Mouse (Mus musculus): ENCODE results near the gene Vmn1r85. TPM values are rescaled to one million over a fixed set of nuclear protein-coding genes. Genes with fewer than 3 reads are reported as not detected.
A peak's percentile ranks its signal among the peaks of the same experiment; 100 is the strongest.
"Not testable (repeated sequence)": the region's sequence is repeated elsewhere in the genome, so short reads cannot be mapped to it uniquely, and the experiment has no call there.

The Vmn1r85 gene
- total RNA-seq (2012; rRNA removed): not detected in 2 replicates

GRCm38 (mm10) chr7:13095073-13095472, at the start of gene Vmn1r85:
Gene Vmn1r85 (minus strand): TSS chr7:13095173.
- in situ Hi-C loops (cut with MboI; ENCODE audit: low sequenced_read_pairs in 2 of 2, unreplicated experiment in 2 of 2): loop anchor here in 1 of 2 experiments (25.0 kb wide), 1 partner anchor 492 kb away; no protein-coding TSS in a partner anchor
- TF ChIP-seq MAFK (IDR thresholded peaks at IDR 0.05; ENCODE audit: insufficient read depth, low read depth, low read length) (no peak), ZNF384 (IDR thresholded peaks at IDR 0.05; ENCODE audit: low read depth, low read length) (no peak), CHD2 (IDR thresholded peaks at IDR 0.05; ENCODE audit: low read depth, low read length) (no peak), HCFC1 (IDR thresholded peaks at IDR 0.05; ENCODE audit: borderline replicate concordance, insufficient read depth, low read length) (no peak), ZC3H11A (IDR thresholded peaks at IDR 0.05; ENCODE audit: borderline replicate concordance, low read depth, low read length) (no peak)
- Histone ChIP-seq H3K36me3 (ENCODE audit: control insufficient read depth, insufficient read depth, low read length, poor library complexity, severe bottlenecking) (no peaks in the 10 kb centered on the region), H3K4me3 (ENCODE audit: insufficient read depth in 1 of 2, low read depth in 1 of 2, low read length in 2 of 2, poor library complexity in 1 of 2, severe bottlenecking in 1 of 2) (no peak within 1 kb of the TSS), H3K27ac (ENCODE audit: insufficient read depth, low read depth, low read length, poor library complexity, severe bottlenecking) (no peak within 1 kb of the TSS), H3K4me1 (ENCODE audit: control insufficient read depth in 2 of 2, insufficient read depth in 2 of 2, low read length in 2 of 2, poor library complexity in 1 of 2) (no peaks in the 10 kb centered on the region), H3K9me3 (ENCODE audit: control insufficient read depth, insufficient read depth, low read depth, low read length) (no peaks in the 10 kb centered on the region), H3K9ac (ENCODE audit: insufficient read depth, low read depth, low read length, poor library complexity, severe bottlenecking) (no peak within 1 kb of the TSS)
- DNase-seq (ENCODE audit: low read depth, low spot score): no peak

DNA sequence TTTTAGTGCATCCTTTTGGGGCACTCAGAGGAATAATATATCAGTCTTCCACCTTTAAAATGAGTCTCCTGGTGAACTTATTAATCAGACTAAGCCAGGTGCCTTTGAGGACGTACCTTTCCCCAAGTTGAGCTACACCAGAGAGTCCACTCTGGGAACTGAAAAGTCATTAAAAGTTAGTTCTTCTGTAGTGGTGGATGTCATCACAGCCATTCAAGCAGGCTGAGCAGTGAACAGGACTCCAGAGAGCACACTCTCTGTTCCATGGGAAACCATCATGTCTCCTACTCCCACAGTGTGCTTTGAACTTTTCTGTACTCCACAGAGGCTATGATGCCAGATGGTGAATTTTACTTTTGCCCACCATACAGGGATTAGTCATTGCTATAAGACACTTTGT, 45.1 kb upstream of the Vmn1r85 start, which contains the start of gene Vmn1r87:
TSS of gene Vmn1r87 (minus strand) at position 101 of the 400 bp plus-strand sequence.
- Histone ChIP-seq H3K9me3 (ENCODE audit: control insufficient read depth, insufficient read depth, low read depth, low read length) (no peaks in the 10 kb centered on the region), H3K9ac (ENCODE audit: insufficient read depth, low read depth, low read length, poor library complexity, severe bottlenecking) (no peak within 1 kb of the TSS), H3K4me3 (ENCODE audit: insufficient read depth in 1 of 2, low read depth in 1 of 2, low read length in 2 of 2, poor library complexity in 1 of 2, severe bottlenecking in 1 of 2) (no peak within 1 kb of the TSS), H3K27ac (ENCODE audit: insufficient read depth, low read depth, low read length, poor library complexity, severe bottlenecking) (no peak within 1 kb of the TSS), H3K4me1 (ENCODE audit: control insufficient read depth in 2 of 2, insufficient read depth in 2 of 2, low read length in 2 of 2, poor library complexity in 1 of 2) (no peaks in the 10 kb centered on the region), H3K36me3 (ENCODE audit: control insufficient read depth, insufficient read depth, low read length, poor library complexity, severe bottlenecking) (no peaks in the 10 kb centered on the region)
- TF ChIP-seq HCFC1 (IDR thresholded peaks at IDR 0.05; ENCODE audit: borderline replicate concordance, insufficient read depth, low read length) (no peak), MAFK (IDR thresholded peaks at IDR 0.05; ENCODE audit: insufficient read depth, low read depth, low read length) (no peak), CHD2 (IDR thresholded peaks at IDR 0.05; ENCODE audit: low read depth, low read length) (no peak), ZC3H11A (IDR thresholded peaks at IDR 0.05; ENCODE audit: borderline replicate concordance, low read depth, low read length) (no peak), ZNF384 (IDR thresholded peaks at IDR 0.05; ENCODE audit: low read depth, low read length) (no peak)
- in situ Hi-C loops (cut with MboI; ENCODE audit: low sequenced_read_pairs in 2 of 2, unreplicated experiment in 2 of 2): no loop called here
- no peak for DNase-seq (ENCODE audit: low read depth, low spot score)

- Histone ChIP-seq H3K4me1 (ENCODE audit: control insufficient read depth in 2 of 2, insufficient read depth in 2 of 2, low read length in 2 of 2, poor library complexity in 1 of 2) (no peaks in the 10 kb centered on the region), H3K9me3 (ENCODE audit: control insufficient read depth, insufficient read depth, low read depth, low read length) (no peaks in the 10 kb centered on the region), H3K9ac (ENCODE audit: insufficient read depth, low read depth, low read length, poor library complexity, severe bottlenecking) (no peak overlapping the region), H3K27ac (ENCODE audit: insufficient read depth, low read depth, low read length, poor library complexity, severe bottlenecking) (no peak overlapping the region), H3K4me3 (ENCODE audit: insufficient read depth in 1 of 2, low read depth in 1 of 2, low read length in 2 of 2, poor library complexity in 1 of 2, severe bottlenecking in 1 of 2) (no peak overlapping the region), H3K36me3 (ENCODE audit: control insufficient read depth, insufficient read depth, low read length, poor library complexity, severe bottlenecking) (no peaks in the 10 kb centered on the region)
- no peak for TF ChIP-seq CHD2 (IDR thresholded peaks at IDR 0.05; ENCODE audit: low read depth, low read length)
- TF ChIP-seq ZC3H11A (IDR thresholded peaks at IDR 0.05; ENCODE audit: borderline replicate concordance, low read depth, low read length): no peak
- no peak for TF ChIP-seq MAFK (IDR thresholded peaks at IDR 0.05; ENCODE audit: insufficient read depth, low read depth, low read length)
- TF ChIP-seq ZNF384 (IDR thresholded peaks at IDR 0.05; ENCODE audit: low read depth, low read length): no peak
- no peak for TF ChIP-seq HCFC1 (IDR thresholded peaks at IDR 0.05; ENCODE audit: borderline replicate concordance, insufficient read depth, low read length)
- in situ Hi-C loops (cut with MboI; ENCODE audit: low sequenced_read_pairs in 2 of 2, unreplicated experiment in 2 of 2): no loop called here
- DNase-seq (ENCODE audit: low read depth, low spot score): no peak
Measured at GRCm38 (mm10) chr7:13137340-13137739, 42.4 kb upstream of the Vmn1r85 start.

- in situ Hi-C loops (cut with MboI; ENCODE audit: low sequenced_read_pairs in 2 of 2, unreplicated experiment in 2 of 2): no loop called here
- no peak for TF ChIP-seq ZC3H11A (IDR thresholded peaks at IDR 0.05; ENCODE audit: borderline replicate concordance, low read depth, low read length)
- TF ChIP-seq ZNF384 (IDR thresholded peaks at IDR 0.05; ENCODE audit: low read depth, low read length): no peak
- no peak for TF ChIP-seq MAFK (IDR thresholded peaks at IDR 0.05; ENCODE audit: insufficient read depth, low read depth, low read length)
- no peak for TF ChIP-seq HCFC1 (IDR thresholded peaks at IDR 0.05; ENCODE audit: borderline replicate concordance, insufficient read depth, low read length)
- no peak for TF ChIP-seq CHD2 (IDR thresholded peaks at IDR 0.05; ENCODE audit: low read depth, low read length)
- no peaks in the 10 kb centered on the region for H3K9me3 ChIP-seq (ENCODE audit: control insufficient read depth, insufficient read depth, low read depth, low read length)
Measured at GRCm38 (mm10) chr7:13131856-13132255, 36.9 kb upstream of the Vmn1r85 start.

DNA sequence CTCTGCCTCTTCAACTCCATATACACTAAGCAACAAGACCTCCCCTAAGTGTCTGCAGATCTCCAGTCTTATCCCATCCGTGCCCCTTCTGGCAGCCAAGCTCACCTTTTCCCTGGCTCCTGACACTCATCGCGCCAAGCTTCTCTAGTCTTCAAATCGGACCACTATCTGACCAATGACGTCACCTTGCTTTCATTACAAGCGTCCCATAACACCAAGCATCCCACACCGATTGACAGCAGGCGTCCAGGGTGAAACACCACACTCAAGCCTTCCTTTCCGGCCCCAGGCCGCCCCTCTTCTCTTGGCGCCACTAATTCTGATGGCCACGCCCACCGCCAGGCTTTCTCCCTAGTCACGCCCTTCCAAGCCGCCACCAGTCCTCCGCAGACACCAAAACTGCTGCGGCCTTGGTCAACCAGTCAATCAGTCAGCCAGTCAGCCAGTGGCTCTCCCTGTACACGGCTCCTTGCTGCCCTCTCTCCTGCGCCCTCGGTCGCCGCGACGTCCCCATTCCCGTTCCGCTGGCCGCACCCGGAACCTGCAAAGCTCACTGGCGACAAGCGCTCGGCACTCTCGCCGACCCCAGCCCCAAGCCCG, 28.7 kb upstream of the Vmn1r85 start:
- Histone ChIP-seq H3K9ac (ENCODE audit: insufficient read depth, low read depth, low read length, poor library complexity, severe bottlenecking) (peak overlapping the region; percentile 73), H3K4me3 (ENCODE audit: insufficient read depth in 1 of 2, low read depth in 1 of 2, low read length in 2 of 2, poor library complexity in 1 of 2, severe bottlenecking in 1 of 2) (peak overlapping the region; percentile 66 to 67)
- in situ Hi-C loops (cut with MboI; ENCODE audit: low sequenced_read_pairs in 2 of 2, unreplicated experiment in 2 of 2); H3K36me3 ChIP-seq (ENCODE audit: control insufficient read depth, insufficient read depth, low read length, poor library complexity, severe bottlenecking); H3K27ac ChIP-seq (ENCODE audit: insufficient read depth, low read depth, low read length, poor library complexity, severe bottlenecking); H3K9me3 ChIP-seq (ENCODE audit: control insufficient read depth, insufficient read depth, low read depth, low read length); H3K4me1 ChIP-seq (ENCODE audit: control insufficient read depth in 2 of 2, insufficient read depth in 2 of 2, low read length in 2 of 2, poor library complexity in 1 of 2): not testable (repeated sequence)
- peak; percentile 0 for DNase-seq (ENCODE audit: low read depth, low spot score)

More at GRCm38 (mm10) chr7:13131856-13132255, 36.9 kb upstream of the Vmn1r85 start:
- Histone ChIP-seq H3K4me1 (ENCODE audit: control insufficient read depth in 2 of 2, insufficient read depth in 2 of 2, low read length in 2 of 2, poor library complexity in 1 of 2) (no peaks in the 10 kb centered on the region), H3K36me3 (ENCODE audit: control insufficient read depth, insufficient read depth, low read length, poor library complexity, severe bottlenecking) (no peaks in the 10 kb centered on the region), H3K9ac (ENCODE audit: insufficient read depth, low read depth, low read length, poor library complexity, severe bottlenecking) (no peak overlapping the region), H3K27ac (ENCODE audit: insufficient read depth, low read depth, low read length, poor library complexity, severe bottlenecking) (no peak overlapping the region), H3K4me3 (ENCODE audit: insufficient read depth in 1 of 2, low read depth in 1 of 2, low read length in 2 of 2, poor library complexity in 1 of 2, severe bottlenecking in 1 of 2) (no peak overlapping the region)
- no peak for DNase-seq (ENCODE audit: low read depth, low spot score)
